Mouse (Mus musculus): ENCODE data around the gene Ube2d1. TPM values are rescaled to one million over a fixed set of nuclear protein-coding genes. Genes with fewer than 3 reads are reported as not detected.

Gene Ube2d1
- 126 TPM for polyA plus RNA-seq (2015; fragmentation: Illumina TruSeq; extraction: RNeasy Lipid Tissue Mini Kit (QIAGEN cat#74804); ENCODE audit: insufficient read depth, low replicate concordance)

DNA sequence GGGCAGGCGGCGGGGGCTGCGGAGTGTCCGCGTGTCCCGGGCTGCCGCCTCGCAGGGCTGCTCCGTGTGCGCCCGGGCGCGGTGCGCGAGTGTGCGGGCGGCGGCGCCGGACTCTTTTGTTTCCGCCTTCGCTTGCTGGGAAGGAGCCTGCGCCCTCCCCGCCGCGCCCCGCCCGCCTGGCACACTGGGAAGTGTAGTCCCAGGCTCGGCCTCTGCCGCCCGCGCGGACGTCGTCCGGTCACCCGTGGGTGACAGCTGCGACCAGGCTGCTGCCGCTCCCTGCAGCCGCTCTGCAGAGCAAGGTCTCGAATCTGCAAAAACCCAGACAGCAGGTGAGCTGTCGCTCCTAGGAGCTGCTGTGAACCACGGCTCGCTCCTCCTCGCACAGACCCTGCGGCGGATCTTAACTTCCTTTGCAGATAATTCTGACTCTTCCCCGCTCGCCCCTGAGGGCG is at the start of gene Ube2d1:
TSS of gene Ube2d1 (minus strand) at position 137 of the 455 bp plus-strand sequence.

DNA sequence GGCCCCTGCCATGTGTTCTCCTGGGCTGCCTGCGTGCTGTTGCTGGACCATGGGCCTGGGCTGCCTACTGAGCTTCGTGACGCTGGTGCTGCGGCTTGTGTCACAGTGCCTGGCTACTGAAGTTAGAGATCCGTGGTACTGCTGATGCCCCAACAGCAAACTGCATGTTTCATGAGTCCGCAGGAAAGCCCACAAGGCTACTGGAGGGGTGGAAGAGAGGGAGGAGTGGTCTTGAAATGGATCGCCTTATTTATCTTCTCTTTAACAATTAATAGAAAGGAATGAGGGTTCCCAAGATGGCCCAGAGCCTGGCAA is 46.9 kb downstream of the Ube2d1 start, which contains the start of gene Tfam:
TSS of gene Tfam (minus strand) at position 41 of the 315 bp plus-strand sequence.

Other genes starting within 250 kb of the Ube2d1 start
- gene Bicc1, start 125.6 kb downstream of the Ube2d1 start, polyA plus RNA-seq (2015; fragmentation: Illumina TruSeq; extraction: RNeasy Lipid Tissue Mini Kit (QIAGEN cat#74804); ENCODE audit: insufficient read depth, low replicate concordance), result 8.1 TPM
- gene Tfam, start 47.0 kb downstream of the Ube2d1 start, polyA plus RNA-seq (2015; fragmentation: Illumina TruSeq; extraction: RNeasy Lipid Tissue Mini Kit (QIAGEN cat#74804); ENCODE audit: insufficient read depth, low replicate concordance), result 167 TPM
- gene Cisd1, start 59.7 kb upstream of the Ube2d1 start, polyA plus RNA-seq (2015; fragmentation: Illumina TruSeq; extraction: RNeasy Lipid Tissue Mini Kit (QIAGEN cat#74804); ENCODE audit: insufficient read depth, low replicate concordance), result 14.6 TPM
- gene Ipmk, start 62.5 kb upstream of the Ube2d1 start, polyA plus RNA-seq (2015; fragmentation: Illumina TruSeq; extraction: RNeasy Lipid Tissue Mini Kit (QIAGEN cat#74804); ENCODE audit: insufficient read depth, low replicate concordance), result 19.0 TPM